ENCODE assay signal across 17 mouse cellular contexts in genomic region chr19:47517570-47517969, GRCm38 (mm10). TPM values are rescaled to one million over a fixed set of nuclear protein-coding genes. Genes with fewer than 3 reads are reported as not detected.
DNase-seq lines count a peak whose midpoint lies in the region; ATAC-seq and TF ChIP-seq lines count a peak whose summit lies in the region.
"Had no signal": no experiment of that assay in that cellular context is flagged by ENCODE, and none has a peak within 500 bp of the region (broad histone marks: within the 10 kb centered on the region; RNA-seq: fewer than 3 reads in every experiment).

No protein-coding gene starts in this region.

- TF ChIP-seq CTCF in lung, adult 2 months (IDR thresholded peaks at IDR 0.05; ENCODE audit: insufficient read depth, low read length): no peak

- TF ChIP-seq POLR2A in lung, adult 2 months (IDR thresholded peaks at IDR 0.05; ENCODE audit: borderline replicate concordance, extremely low read depth, low read depth, low read length): no peak

- no peak overlapping the region for H3K4me3 ChIP-seq in forebrain, embryonic 16.5 days (replicated peaks; ENCODE audit: low read length)
- H3K4me3 ChIP-seq in forebrain, embryonic 12.5 days (replicated peaks): no peak overlapping the region
- H3K4me3 ChIP-seq in hindbrain, embryonic 12.5 days: no peak overlapping the region
- H3K4me3 ChIP-seq in hindbrain, embryonic 11.5 days (ENCODE audit: low read depth, low read length): no peak overlapping the region
- H3K4me3 ChIP-seq in lung, adult 2 months (replicated peaks; ENCODE audit: extremely low read depth, low read depth, low read length): no peak overlapping the region
- H3K4me3 ChIP-seq: embryonic facial prominence, embryonic 12.5 days; heart, adult 2 months; heart, embryonic 12.5 days; hindbrain, embryonic 15.5 days had no signal

- DNase-seq in hindbrain, embryonic 11.5 days (ENCODE audit: low spot score): no peak
- peak; percentile 61 for DNase-seq in lung, postnatal 10 days
- DNase-seq in lung, adult 2 months: no peak
- DNase-seq in MN1 (ENCODE audit: low spot score): no peak
- DNase-seq: adrenal gland, postnatal 10 days; cerebellum, adult 11 months; cerebellum, adult 8-10 months; cerebellum, postnatal 25 days; gastrocnemius, postnatal 14 days; heart, adult 2 months; kidney, adult 11 months had no signal

- WGBS in forebrain, embryonic 16.5 days: 60% methylated on average over 8 of the region's 8 CpGs
- 80% methylated on average over 8 of the region's 8 CpGs for WGBS in forebrain, embryonic 12.5 days
- WGBS in hindbrain, embryonic 12.5 days: 75% methylated on average over 8 of the region's 8 CpGs
- WGBS in hindbrain, embryonic 11.5 days: 90% methylated on average over 8 of the region's 8 CpGs
- WGBS in lung, adult 2 months: 59% methylated on average over 8 of the region's 8 CpGs

- no peak overlapping the region for H3K4me2 ChIP-seq in forebrain, embryonic 16.5 days (ENCODE audit: low read length)
- no peak overlapping the region for H3K4me2 ChIP-seq in forebrain, embryonic 12.5 days
- no peak overlapping the region for H3K4me2 ChIP-seq in hindbrain, embryonic 12.5 days (replicated peaks)
- no peak overlapping the region for H3K4me2 ChIP-seq in hindbrain, embryonic 11.5 days (replicated peaks; ENCODE audit: low read depth, low read length)
- H3K4me2 ChIP-seq: embryonic facial prominence, embryonic 12.5 days; heart, embryonic 12.5 days; hindbrain, embryonic 15.5 days had no signal

- no peaks in the 10 kb centered on the region for H3K9me3 ChIP-seq in forebrain, embryonic 16.5 days (ENCODE audit: control insufficient read depth, low read length)
- no peaks in the 10 kb centered on the region for H3K9me3 ChIP-seq in forebrain, embryonic 12.5 days
- H3K9me3 ChIP-seq in hindbrain, embryonic 12.5 days (replicated peaks): no peaks in the 10 kb centered on the region
- no peaks in the 10 kb centered on the region for H3K9me3 ChIP-seq in hindbrain, embryonic 11.5 days (ENCODE audit: control insufficient read depth, low read length)
- H3K9me3 ChIP-seq: embryonic facial prominence, embryonic 12.5 days; heart, embryonic 12.5 days; hindbrain, embryonic 15.5 days had no signal

- H3K9ac ChIP-seq in forebrain, embryonic 16.5 days (replicated peaks; ENCODE audit: low read depth, low read length): no peak overlapping the region
- no peak overlapping the region for H3K9ac ChIP-seq in forebrain, embryonic 12.5 days
- H3K9ac ChIP-seq in hindbrain, embryonic 12.5 days: no peak overlapping the region
- no peak overlapping the region for H3K9ac ChIP-seq in hindbrain, embryonic 11.5 days (ENCODE audit: low read depth, low read length)
- H3K9ac ChIP-seq: embryonic facial prominence, embryonic 12.5 days; heart, embryonic 12.5 days; hindbrain, embryonic 15.5 days had no signal

- no peak overlapping the region for H3K27ac ChIP-seq in forebrain, embryonic 16.5 days (ENCODE audit: low read length)
- no peak overlapping the region for H3K27ac ChIP-seq in forebrain, embryonic 12.5 days
- no peak overlapping the region for H3K27ac ChIP-seq in hindbrain, embryonic 12.5 days
- no peak overlapping the region for H3K27ac ChIP-seq in hindbrain, embryonic 11.5 days (ENCODE audit: low read depth, low read length)
- H3K27ac ChIP-seq: embryonic facial prominence, embryonic 12.5 days; hindbrain, embryonic 15.5 days had no signal

- peak; percentile 52 for ATAC-seq in forebrain, embryonic 16.5 days
- ATAC-seq in forebrain, embryonic 12.5 days (ENCODE audit: low FRiP score): no peak
- ATAC-seq in hindbrain, embryonic 12.5 days (ENCODE audit: low FRiP score): 0 out of 2 replicates have a peak, but pooled peaks have one; percentile 16
- ATAC-seq in hindbrain, embryonic 11.5 days (ENCODE audit: low FRiP score): no peak

- no peaks in the 10 kb centered on the region for H3K27me3 ChIP-seq in forebrain, embryonic 16.5 days (replicated peaks; ENCODE audit: control insufficient read depth, insufficient read depth, low read length)
- H3K27me3 ChIP-seq in forebrain, embryonic 12.5 days: no peaks in the 10 kb centered on the region
- no peaks in the 10 kb centered on the region for H3K27me3 ChIP-seq in hindbrain, embryonic 12.5 days
- H3K27me3 ChIP-seq in hindbrain, embryonic 11.5 days (ENCODE audit: control insufficient read depth, insufficient read depth, low read length): no peaks in the 10 kb centered on the region
- H3K27me3 ChIP-seq: embryonic facial prominence, embryonic 12.5 days; heart, embryonic 12.5 days; hindbrain, embryonic 15.5 days had no signal

- no peaks in the 10 kb centered on the region for H3K36me3 ChIP-seq in forebrain, embryonic 16.5 days (ENCODE audit: control insufficient read depth, insufficient read depth)
- H3K36me3 ChIP-seq in forebrain, embryonic 12.5 days (replicated peaks): peaks cover 42% of the 10 kb centered on the region
- peaks cover 41% of the 10 kb centered on the region for H3K36me3 ChIP-seq in hindbrain, embryonic 12.5 days
- H3K36me3 ChIP-seq in hindbrain, embryonic 11.5 days (ENCODE audit: control insufficient read depth, insufficient read depth, low read length): no peaks in the 10 kb centered on the region

- no peaks in the 10 kb centered on the region for H3K4me1 ChIP-seq in forebrain, embryonic 16.5 days (replicated peaks; ENCODE audit: control insufficient read depth, insufficient read depth, low read length)
- H3K4me1 ChIP-seq in forebrain, embryonic 12.5 days: 0 out of 2 replicates have a peak, but pooled peaks cover 3% of the 10 kb centered on the region
- H3K4me1 ChIP-seq in hindbrain, embryonic 12.5 days: no peaks in the 10 kb centered on the region
- no peaks in the 10 kb centered on the region for H3K4me1 ChIP-seq in hindbrain, embryonic 11.5 days (replicated peaks; ENCODE audit: control insufficient read depth, insufficient read depth, low read length)
- H3K4me1 ChIP-seq in lung, adult 2 months (ENCODE audit: control insufficient read depth, insufficient read depth, low read length): peaks cover 8% of the 10 kb centered on the region
- H3K4me1 ChIP-seq: embryonic facial prominence, embryonic 12.5 days; hindbrain, embryonic 15.5 days had no signal

RNA-seq across cellular contexts. Expression of gene Stn1, which starts 19.7 kb away (rescaled TPM):
- 30.0 and 34.0 TPM in 2 replicates for polyA plus RNA-seq in forebrain, embryonic 16.5 days (2015; fragmentation: Nextera tagmentation; extraction: Ambion mirVana)
- 37.2 and 45.3 TPM in 2 replicates for polyA plus RNA-seq in forebrain, embryonic 12.5 days (2016; fragmentation: Nextera tagmentation; extraction: Ambion mirVana)
- polyA plus RNA-seq in hindbrain, embryonic 12.5 days (2016; fragmentation: Nextera tagmentation; extraction: Ambion mirVana): 42.1 and 44.2 TPM in 2 replicates
- 46.8 and 55.4 TPM in 2 replicates for polyA plus RNA-seq in hindbrain, embryonic 11.5 days (2014; fragmentation: Nextera tagmentation; extraction: Ambion mirVana)
- 19.2 and 21.1 TPM in 2 replicates for polyA plus RNA-seq in lung, adult 2 months (2012; rRNA removed)

RNA-seq across cellular contexts. Expression of gene Sh3pxd2a, which starts 53.4 kb away (rescaled TPM):
- 2.1 and 2.2 TPM in 2 replicates for polyA plus RNA-seq in forebrain, embryonic 16.5 days (2015; fragmentation: Nextera tagmentation; extraction: Ambion mirVana)
- polyA plus RNA-seq in forebrain, embryonic 12.5 days (2016; fragmentation: Nextera tagmentation; extraction: Ambion mirVana): 3.7 TPM in 2 replicates
- 3.9 and 5.4 TPM in 2 replicates for polyA plus RNA-seq in hindbrain, embryonic 12.5 days (2016; fragmentation: Nextera tagmentation; extraction: Ambion mirVana)
- 5.5 and 6.9 TPM in 2 replicates for polyA plus RNA-seq in hindbrain, embryonic 11.5 days (2014; fragmentation: Nextera tagmentation; extraction: Ambion mirVana)
- 36.9 and 40.9 TPM in 2 replicates for polyA plus RNA-seq in lung, adult 2 months (2012; rRNA removed)

Comparison
In these comparisons a context has a peak if more than half of its experiments do, and no peak if none do; other contexts are left out.
1. ATAC-seq: peak in forebrain, embryonic 16.5 days (single experiment) and hindbrain, embryonic 12.5 days (single experiment); none in forebrain, embryonic 12.5 days (single experiment) and hindbrain, embryonic 11.5 days (single experiment).